Mouse (Mus musculus) megakaryocyte, embryonic 14.5 days (primary cell): ENCODE data around the gene Prkacb. TPM values are rescaled to one million over a fixed set of nuclear protein-coding genes. Genes with fewer than 3 reads are reported as not detected.
A peak's percentile ranks its signal among the peaks of the same experiment; 100 is the strongest.

Experiments used
- H3K27me3 ChIP-seq: replicated peaks from 2 replicates; pipeline ENCODE3; 2012; ENCODE audit warnings: inconsistent platforms
- H3K36me3 ChIP-seq: replicated peaks from 2 replicates; pipeline ENCODE3; 2012; ENCODE audit warnings: low read length, inconsistent platforms, mixed read lengths
- H3K4me1 ChIP-seq: 2 replicates; pipeline ENCODE4 v1.6.1; 2012; ENCODE audit warnings: inconsistent platforms
- H3K4me3 ChIP-seq: replicated peaks from 2 replicates; pipeline ENCODE3; 2012; ENCODE audit warnings: moderate library complexity, mild to moderate bottlenecking, inconsistent platforms
- H3K9me3 ChIP-seq: 2 replicates; pipeline ENCODE4 v1.6.1; 2012; ENCODE audit warnings: inconsistent platforms
- FLI1 ChIP-seq: IDR thresholded peaks from 2 replicates; pipeline ENCODE4 v1.6.1; 2012; ENCODE audit warnings: low read length, inconsistent platforms, mixed read lengths
- GATA1 ChIP-seq: IDR thresholded peaks from 3 replicates; pipeline ENCODE4 v1.6.1; 2012; ENCODE audit warnings: mixed read lengths, low read length, inconsistent platforms, borderline replicate concordance
- polyA plus RNA-seq: library from polyadenylated mRNA; stranded (reverse); fragments of >175 nt; gene quantifications from 2 replicates; pipeline ENCODE4 v1.2.3, GENCODE M21; 2012; ENCODE audit warnings: low replicate concordance; ENCODE audit not compliant: insufficient read depth

The Prkacb gene
- polyA plus RNA-seq, 1 experiment, result 5.7 TPM

- no peak for TF ChIP-seq GATA1
- no peaks in the 10 kb centered on the region for H3K36me3 ChIP-seq
- peak overlapping the region; percentile 92 for H3K4me3 ChIP-seq
Observed at GRCm38 (mm10) chr3:146780241-146780640, 32.5 kb downstream of the Prkacb start.

DNA sequence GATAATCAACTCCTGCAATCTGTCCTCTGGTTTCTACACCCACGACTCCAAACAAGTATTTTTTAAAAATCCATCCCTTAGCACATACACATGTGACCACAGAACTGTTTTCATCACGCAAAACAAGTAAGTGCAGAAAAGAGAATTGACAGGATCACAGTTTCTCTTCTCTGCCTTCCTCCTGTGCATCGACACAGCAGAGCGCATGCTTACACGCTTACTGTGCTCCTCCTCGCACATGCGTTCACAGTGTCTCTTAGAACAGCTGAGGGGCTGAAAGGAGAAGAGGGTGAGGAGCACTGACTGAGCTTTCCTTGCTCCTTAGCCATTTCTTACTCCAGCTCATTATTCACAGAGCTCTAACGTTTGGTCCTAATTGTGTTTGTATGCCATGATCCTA is 33.9 kb downstream of the Prkacb start:
- peak overlapping the region; percentile 82 for H3K4me3 ChIP-seq
- TF ChIP-seq FLI1 (no peak), GATA1 (no peak)
- H3K4me1 ChIP-seq, result peaks cover 77% of the 10 kb centered on the region
- H3K36me3 ChIP-seq, result peaks cover 6% of the 10 kb centered on the region
- H3K27me3 ChIP-seq, result no peaks in the 10 kb centered on the region
- H3K9me3 ChIP-seq, result no peaks in the 10 kb centered on the region

More at GRCm38 (mm10) chr3:146780241-146780640, 32.5 kb downstream of the Prkacb start:
- no peaks in the 10 kb centered on the region for H3K9me3 ChIP-seq
- no peaks in the 10 kb centered on the region for H3K27me3 ChIP-seq
- H3K4me1 ChIP-seq, result peaks cover 78% of the 10 kb centered on the region

GRCm38 (mm10) chr3:146778451-146778850 is 34.3 kb downstream of the Prkacb start:
- Histone ChIP-seq H3K36me3 (peaks cover 6% of the 10 kb centered on the region), H3K9me3 (no peaks in the 10 kb centered on the region), H3K4me3 (no peak overlapping the region), H3K27me3 (no peaks in the 10 kb centered on the region), H3K4me1 (peaks cover 76% of the 10 kb centered on the region)
- no peak for TF ChIP-seq GATA1
- no peak for TF ChIP-seq FLI1

DNA sequence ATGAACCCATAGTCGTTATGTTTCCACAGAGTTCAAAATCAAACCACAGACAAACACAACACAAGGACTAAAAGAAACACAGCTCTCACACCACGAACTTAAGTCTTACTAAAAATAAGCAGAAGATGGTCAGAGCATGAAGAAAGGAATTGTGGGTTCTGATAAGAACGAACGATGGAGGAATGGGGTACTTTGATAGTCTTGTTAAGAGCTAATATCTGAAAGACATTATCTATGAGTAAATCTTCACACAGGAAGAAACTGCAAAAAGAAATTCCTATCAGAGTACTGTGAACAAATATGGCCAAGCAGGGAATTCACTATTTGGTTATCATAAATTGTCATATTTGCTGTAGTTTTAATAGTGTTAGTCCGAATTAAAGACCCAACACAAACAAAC is 36.1 kb downstream of the Prkacb start:
- H3K27me3 ChIP-seq, result no peaks in the 10 kb centered on the region
- TF ChIP-seq FLI1 (no peak), GATA1 (no peak)
- peaks cover 69% of the 10 kb centered on the region for H3K4me1 ChIP-seq
- H3K36me3 ChIP-seq, result peaks cover 13% of the 10 kb centered on the region
- H3K4me3 ChIP-seq, result peak overlapping the region; percentile 69
- no peaks in the 10 kb centered on the region for H3K9me3 ChIP-seq

GRCm38 (mm10) chr3:146770853-146771252 is 41.9 kb downstream of the Prkacb start:
- Histone ChIP-seq H3K4me1 (peaks cover 70% of the 10 kb centered on the region), H3K36me3 (peaks cover 43% of the 10 kb centered on the region), H3K9me3 (no peaks in the 10 kb centered on the region), H3K4me3 (no peak overlapping the region), H3K27me3 (no peaks in the 10 kb centered on the region)
- TF ChIP-seq GATA1, result no peak
- no peak for TF ChIP-seq FLI1

- Histone ChIP-seq H3K4me3 (peak overlapping the region; percentile 57), H3K36me3 (peaks cover 46% of the 10 kb centered on the region), H3K9me3 (no peaks in the 10 kb centered on the region), H3K4me1 (peaks cover 73% of the 10 kb centered on the region), H3K27me3 (no peaks in the 10 kb centered on the region)
- no peak for TF ChIP-seq GATA1
- no peak for TF ChIP-seq FLI1
Observed at GRCm38 (mm10) chr3:146769940-146770659, 42.7 kb downstream of the Prkacb start.

DNA sequence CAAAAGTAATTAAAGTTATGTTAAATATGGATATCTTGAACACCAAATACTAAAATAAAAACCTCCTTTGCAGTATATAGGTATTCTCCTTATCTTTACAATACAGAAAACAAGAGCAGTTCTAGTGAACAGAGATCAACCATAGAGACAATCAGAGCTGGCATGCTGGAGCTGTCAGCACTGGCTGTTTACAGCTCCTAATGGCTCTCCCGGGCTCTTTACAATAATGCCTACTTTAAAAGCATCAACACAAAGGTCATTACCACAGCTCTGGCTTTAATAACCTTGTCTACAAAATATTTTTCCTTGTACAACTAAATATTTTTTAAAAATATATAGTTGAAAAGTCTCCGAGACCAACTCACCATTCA is 43.2 kb downstream of the Prkacb start:
- Histone ChIP-seq H3K27me3 (no peaks in the 10 kb centered on the region), H3K36me3 (peaks cover 46% of the 10 kb centered on the region), H3K9me3 (no peaks in the 10 kb centered on the region), H3K4me1 (peaks cover 78% of the 10 kb centered on the region), H3K4me3 (no peak overlapping the region)
- TF ChIP-seq GATA1 (no peak), FLI1 (no peak)

GRCm38 (mm10) chr3:146768921-146769320 is 43.9 kb downstream of the Prkacb start:
- no peak for TF ChIP-seq GATA1
- TF ChIP-seq FLI1, result no peak
- H3K36me3 ChIP-seq, result peaks cover 42% of the 10 kb centered on the region
- H3K9me3 ChIP-seq, result no peaks in the 10 kb centered on the region
- H3K27me3 ChIP-seq, result no peaks in the 10 kb centered on the region
- H3K4me1 ChIP-seq, result peaks cover 78% of the 10 kb centered on the region
- no peak overlapping the region for H3K4me3 ChIP-seq

GRCm38 (mm10) chr3:146768360-146768759 is 44.4 kb downstream of the Prkacb start:
- TF ChIP-seq GATA1, result no peak
- no peak for TF ChIP-seq FLI1
- Histone ChIP-seq H3K4me3 (no peak overlapping the region), H3K4me1 (peaks cover 78% of the 10 kb centered on the region), H3K36me3 (peaks cover 41% of the 10 kb centered on the region), H3K9me3 (no peaks in the 10 kb centered on the region), H3K27me3 (no peaks in the 10 kb centered on the region)

DNA sequence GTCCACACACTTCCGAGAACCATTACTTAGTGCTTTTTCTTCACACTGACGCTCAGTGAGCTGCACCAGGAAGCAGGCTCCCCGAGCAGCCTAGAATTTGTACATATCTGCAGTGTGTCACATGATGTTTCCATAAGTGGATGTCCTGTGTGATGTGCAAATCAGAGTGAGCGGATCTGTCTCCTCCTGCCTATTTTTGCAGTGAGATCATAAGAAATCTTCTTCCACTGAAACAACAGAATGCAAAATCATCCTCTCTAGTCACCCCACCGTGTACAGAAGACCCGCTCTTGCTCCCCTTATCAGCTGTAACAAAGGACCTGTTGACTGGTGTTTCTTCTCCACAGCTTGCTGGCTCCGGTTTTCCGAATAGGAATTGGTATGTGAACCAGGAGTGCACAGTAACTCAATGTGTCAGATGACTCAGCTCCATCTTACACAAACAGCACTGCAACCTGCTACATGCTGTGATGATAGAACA is 46.0 kb downstream of the Prkacb start:
- peaks cover 44% of the 10 kb centered on the region for H3K36me3 ChIP-seq
- H3K9me3 ChIP-seq, result no peaks in the 10 kb centered on the region
- TF ChIP-seq GATA1 (no peak), FLI1 (no peak)
- peaks cover 82% of the 10 kb centered on the region for H3K4me1 ChIP-seq
- H3K4me3 ChIP-seq, result peak overlapping the region; percentile 47
- no peaks in the 10 kb centered on the region for H3K27me3 ChIP-seq
